Mouse (Mus musculus): ENCODE measurements around the gene Dok5. TPM values are rescaled to one million over a fixed set of nuclear protein-coding genes. Genes with fewer than 3 reads are reported as not detected.

The Dok5 gene
- 11.8 and 16.3 TPM in 2 replicates for polyA plus RNA-seq (2016; fragmentation: Nextera tagmentation; extraction: Ambion mirVana)

DNA sequence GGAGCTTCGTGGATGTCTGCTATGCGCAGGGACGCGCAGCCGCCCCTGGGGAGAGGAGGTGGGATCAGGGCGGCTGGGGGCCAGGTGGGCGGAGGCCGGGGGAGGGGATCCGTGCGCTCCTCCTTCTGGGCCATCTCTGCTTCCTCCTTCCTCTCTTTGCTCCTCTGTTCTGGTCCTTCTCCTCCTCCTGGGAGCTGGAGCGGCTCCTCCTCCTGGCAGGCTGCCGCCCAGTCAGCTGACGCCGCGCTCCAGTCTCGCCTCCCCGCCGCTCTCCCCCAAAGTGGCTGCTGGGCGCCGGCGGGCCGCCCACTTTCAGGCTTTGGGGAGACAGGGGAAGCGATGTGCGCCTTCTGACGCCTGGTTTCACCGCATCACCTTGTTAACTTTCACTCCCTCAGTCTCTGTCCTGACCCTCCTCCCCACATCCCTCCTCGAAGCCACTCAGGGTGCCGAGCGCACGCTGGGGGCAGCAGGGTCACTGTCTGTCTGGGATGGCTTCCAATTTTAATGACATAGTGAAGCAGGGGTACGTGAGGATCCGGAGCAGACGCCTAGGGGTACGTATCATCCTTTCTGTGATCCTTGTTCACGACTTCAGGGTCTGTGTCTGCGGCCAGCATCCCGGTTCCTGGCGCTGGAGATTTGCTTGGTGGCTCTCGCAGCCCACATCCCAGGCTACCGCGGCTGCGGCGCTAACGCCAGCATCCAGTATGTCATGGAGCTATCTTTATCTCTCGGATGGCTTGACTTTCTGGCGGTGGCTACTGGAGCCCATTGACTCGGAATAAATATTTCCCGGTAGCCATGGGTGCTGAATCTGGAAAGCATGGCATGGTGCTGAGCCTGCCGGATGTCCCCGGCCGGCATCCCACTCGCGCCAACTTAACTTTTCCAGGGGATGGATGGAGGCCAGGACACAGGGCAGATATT lies at the start of gene Dok5:
Gene Dok5, plus strand, starts transcription at position 176 of the 930 bp plus-strand sequence.
- Histone ChIP-seq H3K9me3 (no peaks in the 10 kb centered on the region), H3K27ac (replicated peaks) (peak within 1 kb of the TSS; percentile 79), H3K4me3 (peak within 1 kb of the TSS; percentile 73), H3K4me1 (peaks cover 48% of the 10 kb centered on the region), H3K36me3 (replicated peaks) (no peaks in the 10 kb centered on the region), H3K27me3 (replicated peaks; ENCODE audit: low read depth, poor library complexity, severe bottlenecking) (peaks cover 32% of the 10 kb centered on the region)
- WGBS: 1% methylated on average over 53 of the region's 53 CpGs
- peak; percentile 80 for DNase-seq (ENCODE audit: low spot score)

DNA sequence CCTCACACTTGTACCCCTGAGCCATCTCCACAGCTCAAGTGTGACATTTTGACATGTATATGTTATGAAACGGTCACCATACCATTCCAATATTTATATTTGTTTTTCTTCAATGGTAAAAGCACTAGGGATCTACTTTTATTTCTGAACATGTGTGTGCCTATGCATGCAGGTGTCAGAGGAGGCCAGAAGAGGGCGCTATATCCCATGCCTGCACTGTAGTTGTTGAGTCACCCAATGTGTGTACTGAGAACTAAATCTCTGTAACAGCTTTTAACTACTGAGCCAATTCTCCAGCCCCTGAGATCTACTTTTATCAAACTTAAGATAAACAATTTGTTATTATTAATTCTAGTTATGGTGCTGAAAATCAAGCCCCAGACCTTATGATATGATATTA lies 48.2 kb upstream of the Dok5 start:
- no peaks in the 10 kb centered on the region for H3K36me3 ChIP-seq (replicated peaks)
- no peaks in the 10 kb centered on the region for H3K4me1 ChIP-seq
- WGBS: 74% methylated on average over 2 of the region's 2 CpGs
- DNase-seq (ENCODE audit: low spot score): no peak
- no peak overlapping the region for H3K27ac ChIP-seq (replicated peaks)
- H3K27me3 ChIP-seq (replicated peaks; ENCODE audit: low read depth, poor library complexity, severe bottlenecking): no peaks in the 10 kb centered on the region
- no peak overlapping the region for H3K4me3 ChIP-seq
- H3K9me3 ChIP-seq: no peaks in the 10 kb centered on the region

DNA sequence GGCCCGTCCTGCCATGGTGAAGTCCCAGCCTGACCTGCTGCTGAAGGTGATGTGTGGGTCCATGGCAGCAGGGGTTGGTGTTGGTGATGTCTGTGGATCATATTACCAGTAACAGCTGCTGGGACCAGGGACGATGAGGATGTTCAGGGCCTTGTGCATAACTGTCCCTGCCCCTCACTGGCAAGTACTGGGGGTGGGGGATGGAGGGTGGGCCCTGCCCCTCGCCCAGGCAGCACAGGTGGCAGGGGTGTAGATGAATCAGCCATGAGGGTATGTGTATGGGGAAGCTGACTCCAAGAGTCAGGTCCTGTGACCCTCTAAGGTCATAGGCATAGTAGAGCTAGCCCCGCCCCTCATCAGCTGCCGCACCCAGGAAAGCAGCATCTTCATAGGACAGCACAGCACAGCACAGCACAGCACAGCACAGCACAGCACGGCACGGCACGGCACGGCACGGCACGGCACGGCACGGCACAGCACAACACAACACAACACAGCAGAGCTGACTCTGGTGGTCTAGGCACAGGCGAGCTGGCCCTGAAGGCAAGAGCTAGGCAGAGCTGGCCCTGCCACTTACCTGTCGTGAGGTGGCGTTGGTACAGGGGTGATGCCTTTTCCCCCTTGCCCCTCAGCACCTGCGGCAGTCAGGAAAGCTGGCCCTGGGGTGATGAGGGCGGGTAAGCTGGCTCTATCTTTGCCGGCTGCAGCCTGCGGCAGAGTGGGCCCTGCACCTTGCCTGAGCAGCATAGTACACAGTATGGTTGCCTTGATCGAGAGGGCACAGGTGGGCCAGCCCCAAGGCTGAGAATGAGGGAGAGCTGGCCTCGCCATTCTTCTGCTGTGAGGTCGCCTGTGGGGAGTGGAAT lies 36.3 kb upstream of the Dok5 start:
- Histone ChIP-seq H3K27ac (replicated peaks) (no peak overlapping the region), H3K27me3 (replicated peaks; ENCODE audit: low read depth, poor library complexity, severe bottlenecking) (no peaks in the 10 kb centered on the region), H3K9me3 (no peaks in the 10 kb centered on the region), H3K4me1 (peaks cover 15% of the 10 kb centered on the region; the same call in 1 of the 2 replicates), H3K36me3 (replicated peaks) (no peaks in the 10 kb centered on the region), H3K4me3 (no peak overlapping the region)
- 81% methylated on average over 23 of the region's 23 CpGs for WGBS
- no peak for DNase-seq (ENCODE audit: low spot score)

DNA sequence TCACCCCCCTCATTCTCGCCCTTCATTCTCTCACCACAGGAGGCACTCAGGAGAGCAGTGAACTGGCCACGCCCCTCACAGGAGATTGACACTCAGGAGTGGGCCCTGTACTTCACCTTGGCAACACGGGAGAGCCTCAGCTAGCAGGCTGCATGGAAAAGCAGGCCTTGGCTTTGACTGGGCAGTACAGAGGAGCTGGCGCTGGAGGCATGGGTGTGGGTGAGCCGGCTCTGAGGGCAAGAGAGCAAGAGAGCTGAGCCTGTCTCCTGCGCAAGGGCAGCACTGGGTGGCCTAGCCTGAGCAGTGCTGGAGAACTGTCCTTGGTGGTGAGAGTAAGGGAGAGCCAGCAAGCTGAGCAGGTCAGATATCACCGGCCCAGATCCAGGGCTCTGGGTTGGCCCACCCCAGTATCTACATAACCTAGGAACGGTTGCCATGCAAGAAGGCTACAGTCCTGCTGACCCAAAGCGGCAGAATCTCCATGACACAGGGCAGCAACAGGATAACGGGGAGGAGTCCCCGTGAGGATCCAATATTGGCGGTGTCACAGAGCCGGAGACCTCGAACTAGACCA lies 35.6 kb upstream of the Dok5 start:
- Histone ChIP-seq H3K4me3 (no peak overlapping the region), H3K4me1 (peaks cover 15% of the 10 kb centered on the region; the same call in 1 of the 2 replicates), H3K27me3 (replicated peaks; ENCODE audit: low read depth, poor library complexity, severe bottlenecking) (no peaks in the 10 kb centered on the region), H3K36me3 (replicated peaks) (no peaks in the 10 kb centered on the region), H3K9me3 (no peaks in the 10 kb centered on the region), H3K27ac (replicated peaks) (no peak overlapping the region)
- 74% methylated on average over 14 of the region's 14 CpGs for WGBS
- DNase-seq (ENCODE audit: low spot score): peak; percentile 21

DNA sequence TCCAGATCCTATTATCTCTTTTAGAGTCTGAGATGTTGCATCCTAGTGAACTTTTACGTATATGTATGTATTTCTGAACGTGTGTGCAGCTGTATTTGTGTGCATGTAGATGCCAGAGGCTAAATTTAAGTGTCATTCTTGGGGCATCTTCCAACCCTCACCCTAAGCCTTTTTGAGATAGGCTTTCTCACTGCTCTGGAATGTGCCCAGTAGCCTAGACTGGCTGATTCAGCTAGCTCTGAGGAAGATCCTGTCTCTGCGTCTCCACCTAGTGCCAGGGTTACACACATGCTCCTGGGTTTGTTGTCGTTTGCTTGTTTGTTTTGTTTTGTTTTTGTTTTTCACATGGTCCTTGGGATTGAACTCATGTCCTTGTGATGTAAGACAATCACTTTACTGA lies 31.1 kb upstream of the Dok5 start:
- peaks cover 6% of the 10 kb centered on the region; the same call in 1 of the 2 replicates for H3K4me1 ChIP-seq
- WGBS: 89% methylated on average over 4 of the region's 4 CpGs
- DNase-seq (ENCODE audit: low spot score): no peak
- H3K4me3 ChIP-seq: no peak overlapping the region
- no peaks in the 10 kb centered on the region for H3K36me3 ChIP-seq (replicated peaks)
- no peaks in the 10 kb centered on the region for H3K9me3 ChIP-seq
- H3K27ac ChIP-seq (replicated peaks): no peak overlapping the region
- H3K27me3 ChIP-seq (replicated peaks; ENCODE audit: low read depth, poor library complexity, severe bottlenecking): no peaks in the 10 kb centered on the region

DNA sequence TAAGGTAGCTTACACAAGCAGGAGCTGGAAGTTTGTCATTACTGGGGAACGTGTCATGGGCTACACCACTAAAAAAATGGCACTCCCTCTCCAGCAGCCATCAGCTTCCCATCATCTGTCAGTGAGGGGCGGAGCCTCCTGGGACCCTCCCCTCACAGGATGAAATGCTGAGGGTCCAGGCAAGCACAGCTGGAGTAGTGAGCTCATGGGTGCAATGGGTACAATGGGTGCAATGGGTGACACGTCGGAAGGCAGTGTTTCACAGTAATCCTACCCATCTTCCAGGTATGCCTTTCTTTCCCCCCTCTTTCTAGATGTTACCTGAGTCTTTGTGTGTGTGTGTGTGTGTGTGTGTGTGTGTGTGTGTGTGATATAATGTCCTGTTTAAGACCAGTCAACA lies 25.1 kb upstream of the Dok5 start:
- no peaks in the 10 kb centered on the region for H3K27me3 ChIP-seq (replicated peaks; ENCODE audit: low read depth, poor library complexity, severe bottlenecking)
- H3K36me3 ChIP-seq (replicated peaks): no peaks in the 10 kb centered on the region
- 90% methylated on average over 4 of the region's 4 CpGs for WGBS
- peaks cover 4% of the 10 kb centered on the region; the same call in 1 of the 2 replicates for H3K4me1 ChIP-seq
- H3K9me3 ChIP-seq: no peaks in the 10 kb centered on the region
- no peak overlapping the region for H3K27ac ChIP-seq (replicated peaks)
- no peak overlapping the region for H3K4me3 ChIP-seq
- no peak for DNase-seq (ENCODE audit: low spot score)

DNA sequence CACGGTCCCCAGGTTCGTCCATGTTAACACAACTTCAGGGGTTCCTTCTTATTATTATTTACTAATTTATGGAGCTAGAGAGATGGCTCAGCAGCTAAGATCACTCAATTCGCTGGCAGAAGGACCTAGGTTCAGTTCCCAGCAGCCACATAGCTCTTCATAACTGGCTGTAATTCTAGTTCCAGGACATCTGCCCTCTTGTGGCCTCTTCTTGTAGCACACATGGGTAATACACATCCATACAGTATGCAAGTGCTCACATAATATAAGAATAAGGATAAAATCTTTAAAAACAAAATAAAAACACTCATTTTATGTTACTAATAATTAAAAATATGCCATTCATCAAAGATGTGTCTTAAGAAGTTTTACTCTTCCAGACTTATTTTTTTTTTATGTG lies 23.9 kb upstream of the Dok5 start:
- peak; percentile 9 for DNase-seq (ENCODE audit: low spot score)
- Histone ChIP-seq H3K9me3 (no peaks in the 10 kb centered on the region), H3K4me3 (no peak overlapping the region), H3K27ac (replicated peaks) (no peak overlapping the region), H3K4me1 (peaks cover 4% of the 10 kb centered on the region; the same call in 1 of the 2 replicates), H3K36me3 (replicated peaks) (no peaks in the 10 kb centered on the region), H3K27me3 (replicated peaks; ENCODE audit: low read depth, poor library complexity, severe bottlenecking) (no peaks in the 10 kb centered on the region)
- 86% methylated on average over 3 of the region's 3 CpGs for WGBS

DNA sequence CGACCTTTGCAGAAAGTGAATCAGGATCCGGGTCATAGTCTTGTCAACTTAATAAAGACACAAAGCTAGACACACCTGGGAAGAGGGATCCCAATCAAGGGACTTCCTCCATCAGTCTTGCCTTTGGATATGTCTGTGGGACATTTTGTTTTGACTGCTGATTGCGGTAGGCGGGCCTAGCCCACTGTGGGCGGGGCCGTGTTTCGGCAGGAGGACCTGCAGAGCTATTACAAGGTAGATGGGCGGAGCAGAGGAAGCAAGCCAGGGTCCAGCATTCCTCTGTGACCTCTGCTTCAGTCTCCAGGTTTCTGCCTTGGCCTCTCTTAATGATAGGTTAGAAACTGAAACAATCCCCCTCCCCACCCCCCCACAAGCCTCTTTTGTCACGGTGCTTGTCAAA lies 22.7 kb upstream of the Dok5 start:
- no peaks in the 10 kb centered on the region for H3K36me3 ChIP-seq (replicated peaks)
- DNase-seq (ENCODE audit: low spot score): no peak
- WGBS: 69% methylated on average over 9 of the region's 9 CpGs
- no peak overlapping the region for H3K27ac ChIP-seq (replicated peaks)
- peaks cover 4% of the 10 kb centered on the region; the same call in 1 of the 2 replicates for H3K4me1 ChIP-seq
- H3K4me3 ChIP-seq: no peak overlapping the region
- H3K27me3 ChIP-seq (replicated peaks; ENCODE audit: low read depth, poor library complexity, severe bottlenecking): no peaks in the 10 kb centered on the region
- H3K9me3 ChIP-seq: no peaks in the 10 kb centered on the region

DNA sequence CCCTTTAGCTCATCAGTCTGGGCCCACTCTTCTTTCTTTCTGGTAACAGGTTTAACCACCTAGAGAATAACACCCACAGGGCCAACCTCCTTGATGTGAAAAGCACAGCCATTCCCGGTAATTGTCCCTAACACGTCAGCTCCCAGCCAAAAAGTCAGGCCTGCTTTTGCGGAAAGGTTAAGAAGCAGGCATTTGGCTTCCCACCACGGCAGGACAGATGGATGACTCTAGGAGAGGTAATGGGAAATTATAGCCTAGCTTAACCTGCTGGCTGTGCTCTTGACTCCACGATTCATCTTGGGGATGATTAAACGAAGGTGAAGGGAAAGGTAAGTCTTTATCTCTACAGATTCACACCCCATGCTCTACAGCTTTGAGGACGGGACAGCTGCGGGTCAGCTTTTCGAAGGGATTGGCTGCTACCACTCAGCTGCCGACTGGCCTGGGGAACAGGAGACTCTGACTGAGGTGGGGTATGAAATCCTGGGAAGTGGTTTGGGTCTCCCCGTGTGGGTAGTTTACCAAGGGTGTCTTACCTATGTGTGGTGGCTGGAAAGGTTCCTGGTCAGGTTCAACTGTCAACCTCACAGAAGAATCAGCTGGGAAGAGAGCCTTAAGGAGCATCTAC lies 18.8 kb upstream of the Dok5 start:
- Histone ChIP-seq H3K27ac (replicated peaks) (no peak overlapping the region), H3K27me3 (replicated peaks; ENCODE audit: low read depth, poor library complexity, severe bottlenecking) (no peaks in the 10 kb centered on the region), H3K9me3 (no peaks in the 10 kb centered on the region), H3K4me3 (no peak overlapping the region), H3K4me1 (peaks cover 4% of the 10 kb centered on the region; the same call in 1 of the 2 replicates), H3K36me3 (replicated peaks) (no peaks in the 10 kb centered on the region)
- peak; percentile 1 for DNase-seq (ENCODE audit: low spot score)
- 88% methylated on average over 11 of the region's 11 CpGs for WGBS

DNA sequence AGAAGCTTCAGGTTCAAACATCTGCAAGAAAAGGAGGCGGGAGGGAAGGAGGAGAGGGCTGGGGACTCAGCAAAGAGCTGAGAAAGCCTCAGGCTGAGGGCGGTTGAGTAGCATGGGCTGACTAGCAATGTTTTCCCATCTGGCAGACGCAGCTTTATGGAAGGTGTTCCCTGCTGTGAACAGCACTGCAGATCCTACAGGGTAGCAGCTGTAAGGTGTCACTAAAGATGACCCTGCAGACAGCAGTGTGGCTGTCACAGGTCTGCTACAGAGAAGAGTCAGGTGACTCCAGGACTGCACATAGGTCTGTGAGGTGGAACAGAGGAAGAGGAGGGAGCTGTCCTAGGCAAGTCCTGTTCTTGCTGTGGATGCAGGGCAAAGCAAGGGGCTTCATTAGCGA lies 11.2 kb upstream of the Dok5 start:
- Histone ChIP-seq H3K27ac (replicated peaks) (no peak overlapping the region), H3K27me3 (replicated peaks; ENCODE audit: low read depth, poor library complexity, severe bottlenecking) (no peaks in the 10 kb centered on the region), H3K9me3 (no peaks in the 10 kb centered on the region), H3K4me3 (no peak overlapping the region), H3K36me3 (replicated peaks) (no peaks in the 10 kb centered on the region), H3K4me1 (peaks cover 10% of the 10 kb centered on the region; the same call in 1 of the 2 replicates)
- DNase-seq (ENCODE audit: low spot score): no peak
- WGBS: 51% methylated on average over 4 of the region's 4 CpGs

DNA sequence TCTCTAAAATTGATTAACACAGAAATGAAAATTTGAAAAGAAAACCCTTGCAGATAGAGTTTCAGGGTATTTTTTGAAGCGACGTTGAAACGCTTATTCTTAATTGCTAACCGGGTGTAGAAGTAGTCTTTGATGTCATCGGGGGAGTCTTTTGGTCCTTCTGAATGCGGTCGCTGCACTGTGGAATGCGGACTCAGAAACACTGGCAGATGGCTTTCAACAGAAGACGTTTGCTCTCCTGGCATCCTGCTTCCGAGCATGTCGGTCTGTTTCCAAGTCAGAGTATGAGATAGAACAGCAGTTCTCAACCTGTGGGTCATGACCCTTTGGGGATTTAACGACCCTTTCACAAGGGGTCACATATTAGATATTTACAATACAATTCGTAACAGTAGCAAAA lies 7.5 kb upstream of the Dok5 start:
- H3K27ac ChIP-seq (replicated peaks): no peak overlapping the region
- 64% methylated on average over 13 of the region's 13 CpGs for WGBS
- no peaks in the 10 kb centered on the region for H3K27me3 ChIP-seq (replicated peaks; ENCODE audit: low read depth, poor library complexity, severe bottlenecking)
- H3K4me3 ChIP-seq: no peak overlapping the region
- no peak for DNase-seq (ENCODE audit: low spot score)
- no peaks in the 10 kb centered on the region for H3K9me3 ChIP-seq
- H3K4me1 ChIP-seq: peaks cover 16% of the 10 kb centered on the region; the same call in 1 of the 2 replicates
- no peaks in the 10 kb centered on the region for H3K36me3 ChIP-seq (replicated peaks)

DNA sequence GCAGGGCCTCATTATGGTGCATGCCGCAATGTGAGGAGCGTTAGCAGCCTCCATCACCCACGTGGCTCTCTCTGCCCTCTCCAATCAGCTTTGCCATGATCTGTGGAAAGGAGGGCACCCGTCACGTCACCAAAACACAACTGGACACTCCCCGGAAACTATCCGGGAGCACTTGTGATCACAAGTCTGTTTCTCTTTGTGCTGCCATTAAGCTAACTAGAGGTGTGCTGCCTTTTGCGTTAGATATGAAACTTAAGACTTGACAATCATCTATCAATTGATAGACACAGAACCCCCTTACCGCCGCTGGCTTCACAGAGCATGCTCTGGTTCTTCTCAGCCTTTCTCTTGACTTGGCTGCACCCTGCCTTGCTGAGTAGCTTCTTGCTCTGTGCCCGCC lies 6.9 kb upstream of the Dok5 start:
- no peaks in the 10 kb centered on the region for H3K36me3 ChIP-seq (replicated peaks)
- no peaks in the 10 kb centered on the region for H3K9me3 ChIP-seq
- H3K27ac ChIP-seq (replicated peaks): no peak overlapping the region
- WGBS: 85% methylated on average over 11 of the region's 11 CpGs
- H3K27me3 ChIP-seq (replicated peaks; ENCODE audit: low read depth, poor library complexity, severe bottlenecking): no peaks in the 10 kb centered on the region
- H3K4me1 ChIP-seq: peaks cover 16% of the 10 kb centered on the region; the same call in 1 of the 2 replicates
- H3K4me3 ChIP-seq: no peak overlapping the region
- no peak for DNase-seq (ENCODE audit: low spot score)

All from embryonic facial prominence, embryonic 10.5 days (tissue).